Mouse (Mus musculus): ENCODE measurements around the gene Dpagt1. TPM values are rescaled to one million over a fixed set of nuclear protein-coding genes. Genes with fewer than 3 reads are reported as not detected.
"Not testable (repeated sequence)": the region's sequence is repeated elsewhere in the genome, so short reads cannot be mapped to it uniquely, and the experiment has no call there.

The Dpagt1 gene
- polyA plus RNA-seq, 1 experiment from 2014 or later = 39.1 TPM

DNA sequence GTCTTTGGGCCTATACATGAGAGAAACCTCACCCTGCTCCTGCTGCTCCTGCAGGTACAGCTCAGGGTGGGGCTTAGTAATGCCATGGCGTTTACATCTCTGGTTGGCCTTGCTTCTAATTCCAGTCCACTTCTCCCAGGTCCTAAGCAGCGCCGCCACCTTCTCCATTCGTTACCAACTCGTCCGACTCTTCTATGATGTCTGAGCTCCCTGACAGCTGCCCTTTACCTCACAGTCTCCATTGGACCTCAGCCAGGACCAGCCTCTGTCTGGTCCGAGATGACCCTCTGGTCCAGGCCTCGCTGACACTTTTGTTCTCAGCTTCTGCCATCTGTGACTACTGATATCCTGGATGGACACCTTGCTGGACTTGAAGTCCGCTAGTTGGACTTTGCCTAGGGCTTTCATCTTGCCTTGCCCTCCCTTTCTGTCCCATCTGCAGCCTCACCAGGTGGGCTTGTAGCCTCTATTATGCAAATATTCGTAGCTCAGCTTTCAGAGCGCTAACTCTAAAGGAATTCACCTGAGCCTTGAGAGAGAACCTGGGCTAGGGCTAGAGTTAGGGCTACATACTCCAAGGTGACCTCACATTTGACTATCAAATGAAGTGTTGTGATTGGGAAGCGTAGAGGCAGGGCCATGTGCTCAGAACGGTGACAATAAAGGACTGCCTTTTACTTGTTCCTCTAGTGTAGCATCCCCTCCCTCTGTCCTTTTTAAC is 7.3 kb downstream of the Dpagt1 start:
- peaks cover 16% of the 10 kb centered on the region for H3K4me1 ChIP-seq
- no peak overlapping the region for H3K4me2 ChIP-seq (replicated peaks)
- H3K9me3 ChIP-seq = no peaks in the 10 kb centered on the region
- peaks cover 61% of the 10 kb centered on the region for H3K36me3 ChIP-seq
- H3K4me3 ChIP-seq = no peak overlapping the region
- no peaks in the 10 kb centered on the region for H3K27me3 ChIP-seq
- no peak overlapping the region for H3K27ac ChIP-seq
- WGBS = 95% methylated on average over 13 of the region's 13 CpGs
- no peak for ATAC-seq (ENCODE audit: insufficient number of reproducible peaks, insufficient read depth, low FRiP score, low TSS enrichment)
- H3K9ac ChIP-seq = no peak overlapping the region

DNA sequence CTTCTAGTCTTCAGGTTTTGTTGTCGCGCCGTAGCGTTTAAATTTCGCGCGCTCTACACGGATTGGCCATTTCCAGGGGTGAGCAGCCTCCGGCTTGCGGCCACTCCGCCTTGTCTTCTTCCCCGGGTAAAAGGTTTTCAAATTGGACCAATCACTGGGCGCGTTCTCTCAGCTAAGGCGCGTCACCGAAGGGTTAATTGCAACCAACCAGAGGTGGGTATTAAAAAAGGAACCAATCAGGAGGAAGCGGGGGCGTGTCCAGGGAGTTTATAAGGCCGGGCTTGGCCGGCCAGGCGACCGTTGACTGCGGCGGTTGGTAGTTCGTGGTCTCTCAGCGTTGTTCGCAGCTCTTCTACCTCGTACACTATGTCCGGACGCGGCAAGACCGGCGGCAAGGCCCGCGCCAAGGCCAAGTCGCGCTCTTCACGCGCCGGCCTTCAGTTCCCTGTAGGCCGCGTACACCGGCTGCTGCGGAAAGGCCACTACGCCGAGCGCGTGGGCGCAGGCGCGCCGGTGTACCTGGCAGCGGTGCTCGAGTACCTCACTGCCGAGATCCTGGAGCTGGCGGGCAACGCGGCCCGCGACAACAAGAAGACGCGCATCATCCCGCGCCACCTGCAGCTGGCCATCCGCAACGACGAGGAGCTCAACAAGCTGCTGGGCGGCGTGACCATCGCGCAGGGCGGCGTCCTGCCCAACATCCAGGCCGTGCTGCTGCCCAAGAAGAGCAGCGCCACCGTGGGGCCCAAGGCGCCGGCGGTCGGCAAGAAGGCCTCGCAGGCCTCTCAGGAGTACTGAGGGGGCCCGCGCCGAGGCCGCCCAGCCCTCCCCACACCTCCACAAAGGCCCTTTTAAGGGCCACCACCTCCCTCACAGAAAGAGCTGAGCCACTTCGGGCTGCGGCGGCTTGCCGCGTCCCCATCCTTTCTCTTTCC is 8.8 kb downstream of the Dpagt1 start, which contains the start of gene H2afx:
Gene H2afx, plus strand, starts transcription at position 299 of the 935 bp plus-strand sequence.
- H3K9ac ChIP-seq = peak within 1 kb of the TSS; percentile 98
- peak within 1 kb of the TSS; percentile 78 for H3K4me2 ChIP-seq (replicated peaks)
- peak within 1 kb of the TSS; percentile 98 for H3K27ac ChIP-seq
- H3K36me3 ChIP-seq = peaks cover 64% of the 10 kb centered on the region
- peak; percentile 93 for ATAC-seq (ENCODE audit: insufficient number of reproducible peaks, insufficient read depth, low FRiP score, low TSS enrichment)
- peaks cover 15% of the 10 kb centered on the region for H3K4me1 ChIP-seq
- no peaks in the 10 kb centered on the region for H3K9me3 ChIP-seq
- under 1% methylated on average over 91 of the region's 91 CpGs for WGBS
- peak within 1 kb of the TSS; percentile 96 for H3K4me3 ChIP-seq
- H3K27me3 ChIP-seq = no peaks in the 10 kb centered on the region

DNA sequence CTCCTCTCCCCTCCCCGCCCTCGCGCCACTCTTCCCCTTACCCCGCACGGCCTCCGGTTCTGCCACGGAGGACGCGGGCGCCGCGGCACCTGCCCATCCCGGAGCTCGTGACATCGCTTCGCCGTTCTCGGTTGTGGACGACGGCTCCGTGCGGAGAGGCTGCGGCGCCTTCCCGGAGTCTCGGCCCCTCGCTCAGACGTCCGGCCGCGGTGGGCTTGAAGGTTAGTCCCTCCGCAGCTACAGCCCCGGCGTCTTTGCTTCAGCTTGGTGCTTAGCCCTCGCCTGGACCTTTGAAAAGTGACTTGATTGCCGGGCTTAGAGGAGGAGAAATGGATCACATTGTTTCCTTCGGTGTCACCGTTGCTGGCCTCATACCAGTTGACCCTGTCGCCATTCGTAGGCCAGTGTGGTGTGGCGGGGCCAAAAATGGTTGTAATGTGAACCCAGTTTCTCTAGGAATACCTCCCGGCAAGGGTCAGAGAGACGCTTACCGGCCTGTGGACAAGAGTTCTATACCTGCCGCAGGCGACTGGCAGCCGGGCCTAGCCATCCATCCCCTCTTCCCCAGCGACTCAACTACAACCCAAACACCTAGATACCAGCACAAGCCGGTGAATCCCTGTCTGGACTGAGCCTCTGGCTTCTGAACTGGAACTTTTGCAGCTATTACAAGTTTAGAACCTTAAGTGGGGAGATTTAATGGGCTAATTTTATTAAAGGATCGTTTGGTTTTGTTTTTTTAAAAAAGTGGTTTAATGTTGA is 9.7 kb downstream of the Dpagt1 start:
- no peaks in the 10 kb centered on the region for H3K9me3 ChIP-seq
- H3K27me3 ChIP-seq = no peaks in the 10 kb centered on the region
- H3K27ac ChIP-seq = peak overlapping the region; percentile 98
- peak overlapping the region; percentile 96 for H3K4me3 ChIP-seq
- peak overlapping the region; percentile 78 for H3K4me2 ChIP-seq (replicated peaks)
- ATAC-seq (ENCODE audit: insufficient number of reproducible peaks, insufficient read depth, low FRiP score, low TSS enrichment) = no peak
- H3K36me3 ChIP-seq = peaks cover 60% of the 10 kb centered on the region
- peak overlapping the region; percentile 98 for H3K9ac ChIP-seq
- WGBS = under 1% methylated on average over 50 of the region's 50 CpGs
- peaks cover 15% of the 10 kb centered on the region for H3K4me1 ChIP-seq

DNA sequence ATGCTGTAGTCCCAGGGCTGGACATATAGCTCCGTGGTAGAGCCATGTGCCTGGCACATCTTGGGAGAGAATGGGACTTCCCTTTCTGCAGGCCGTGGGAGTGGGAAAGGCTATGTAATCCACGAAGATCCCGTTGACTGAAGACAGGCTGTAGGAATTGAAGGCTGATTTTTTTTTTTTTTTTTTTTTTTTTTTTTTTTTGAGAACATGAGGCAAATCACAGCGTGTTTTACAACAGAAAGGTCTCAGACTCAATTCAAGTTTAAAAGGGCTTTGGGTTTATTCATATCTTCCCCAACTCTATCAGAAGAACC is 10.2 kb downstream of the Dpagt1 start:
- peaks cover 15% of the 10 kb centered on the region for H3K4me1 ChIP-seq
- H3K4me2 ChIP-seq (replicated peaks) = peak overlapping the region; percentile 78
- no peak for ATAC-seq (ENCODE audit: insufficient number of reproducible peaks, insufficient read depth, low FRiP score, low TSS enrichment)
- H3K36me3 ChIP-seq = peaks cover 55% of the 10 kb centered on the region
- H3K9me3 ChIP-seq = no peaks in the 10 kb centered on the region
- WGBS = 3% methylated on average over 5 of the region's 5 CpGs
- peak overlapping the region; percentile 98 for H3K27ac ChIP-seq
- H3K9ac ChIP-seq = peak overlapping the region; percentile 98
- no peaks in the 10 kb centered on the region for H3K27me3 ChIP-seq
- H3K4me3 ChIP-seq = peak overlapping the region; percentile 96

DNA sequence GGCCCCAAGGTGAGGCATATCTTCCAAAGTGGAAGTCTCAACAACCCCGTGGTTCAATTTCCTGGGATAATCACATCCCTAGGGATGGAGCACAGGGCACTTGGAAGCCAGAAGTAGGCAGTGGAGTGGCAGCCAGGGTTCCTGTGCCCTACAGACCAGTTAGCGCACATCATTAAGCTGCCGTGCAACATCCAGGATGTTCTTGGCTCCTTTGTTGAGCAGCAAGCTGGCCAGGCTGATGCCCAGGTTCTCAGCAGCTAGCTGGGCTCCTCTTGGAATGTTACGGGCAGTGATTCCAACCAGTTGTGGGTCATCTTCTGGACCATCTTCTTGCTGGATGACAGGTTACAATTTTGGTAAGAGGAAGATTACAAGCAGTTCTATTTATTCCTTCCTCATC is 10.7 kb downstream of the Dpagt1 start:
- H3K27ac ChIP-seq; H3K27me3 ChIP-seq; H3K9me3 ChIP-seq; ATAC-seq (ENCODE audit: insufficient number of reproducible peaks, insufficient read depth, low FRiP score, low TSS enrichment): not testable (repeated sequence)
- peak overlapping the region; percentile 98 for H3K9ac ChIP-seq
- WGBS = 34% methylated on average over 4 of the region's 4 CpGs
- peak overlapping the region; percentile 78 for H3K4me2 ChIP-seq (replicated peaks)
- peak overlapping the region; percentile 96 for H3K4me3 ChIP-seq
- peaks cover 15% of the 10 kb centered on the region for H3K4me1 ChIP-seq
- peaks cover 55% of the 10 kb centered on the region for H3K36me3 ChIP-seq

DNA sequence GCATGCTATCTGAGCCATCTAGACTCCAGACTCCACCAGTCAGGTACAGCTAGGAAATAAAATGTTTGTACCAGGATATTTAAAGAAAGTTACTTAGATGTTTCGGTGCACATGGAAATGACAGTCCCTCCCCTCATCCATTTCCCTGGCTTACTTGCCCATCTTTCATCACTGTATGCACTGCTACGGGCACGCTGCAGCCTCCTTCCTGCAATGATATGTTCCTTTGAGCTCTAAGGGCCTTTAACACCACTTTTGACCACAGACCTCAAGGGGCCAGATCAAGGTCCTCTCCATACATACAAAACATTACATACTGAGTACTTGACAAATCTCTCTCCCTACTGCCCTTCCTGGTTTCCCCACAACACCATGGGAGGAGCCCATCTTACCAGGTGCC is 11.1 kb downstream of the Dpagt1 start:
- H3K36me3 ChIP-seq = peaks cover 51% of the 10 kb centered on the region
- 68% methylated on average over 3 of the region's 3 CpGs for WGBS
- H3K9me3 ChIP-seq = no peaks in the 10 kb centered on the region
- H3K4me3 ChIP-seq = peak overlapping the region; percentile 96
- no peak for ATAC-seq (ENCODE audit: insufficient number of reproducible peaks, insufficient read depth, low FRiP score, low TSS enrichment)
- H3K27ac ChIP-seq = no peak overlapping the region
- peak overlapping the region; percentile 78 for H3K4me2 ChIP-seq (replicated peaks)
- H3K27me3 ChIP-seq = no peaks in the 10 kb centered on the region
- H3K9ac ChIP-seq = peak overlapping the region; percentile 98
- peaks cover 15% of the 10 kb centered on the region for H3K4me1 ChIP-seq

DNA sequence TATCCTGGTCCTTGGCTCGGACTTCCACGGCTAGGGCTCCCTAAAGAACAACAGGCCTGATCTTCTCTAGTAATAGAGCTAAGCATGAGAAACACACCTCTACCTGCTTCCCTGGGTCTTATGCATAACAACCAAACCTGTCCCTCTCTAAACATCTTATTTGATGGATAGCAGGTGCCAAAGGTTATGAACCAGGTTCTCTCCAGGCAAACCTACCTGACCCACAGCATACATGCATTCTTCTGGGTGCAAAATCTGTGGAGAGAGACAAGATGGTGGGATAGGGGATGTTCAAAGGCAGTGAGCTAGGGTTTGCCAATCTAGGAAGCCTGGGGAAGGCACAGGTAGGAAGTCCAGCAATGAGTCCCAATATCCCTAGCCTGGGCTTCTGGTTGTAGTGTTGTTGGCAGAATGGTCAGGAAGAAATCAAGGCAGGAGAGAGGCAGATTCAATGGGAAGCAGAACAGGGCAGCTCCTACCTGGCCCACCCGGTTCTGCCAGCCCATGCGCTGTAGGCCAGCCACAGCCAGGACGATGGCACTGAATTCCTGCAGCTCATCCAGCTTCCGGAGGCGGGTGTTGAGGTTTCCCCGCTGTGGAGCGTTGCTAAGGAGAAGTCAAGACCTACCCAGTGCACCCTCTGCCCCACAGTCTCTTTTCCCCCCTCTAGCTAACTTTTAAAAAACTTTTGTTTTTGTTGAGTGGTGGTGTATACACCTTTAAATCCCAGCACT is 11.8 kb downstream of the Dpagt1 start:
- H3K4me2 ChIP-seq (replicated peaks) = peak overlapping the region; percentile 78
- peaks cover 17% of the 10 kb centered on the region for H3K4me1 ChIP-seq
- H3K9me3 ChIP-seq = no peaks in the 10 kb centered on the region
- no peaks in the 10 kb centered on the region for H3K27me3 ChIP-seq
- no peak for ATAC-seq (ENCODE audit: insufficient number of reproducible peaks, insufficient read depth, low FRiP score, low TSS enrichment)
- WGBS = 71% methylated on average over 9 of the region's 9 CpGs
- H3K4me3 ChIP-seq = peak overlapping the region; percentile 96; the same call in 1 of the 2 replicates
- H3K9ac ChIP-seq = peak overlapping the region; percentile 98; the same call in 1 of the 2 replicates
- H3K36me3 ChIP-seq = peaks cover 47% of the 10 kb centered on the region
- H3K27ac ChIP-seq = no peak overlapping the region

DNA sequence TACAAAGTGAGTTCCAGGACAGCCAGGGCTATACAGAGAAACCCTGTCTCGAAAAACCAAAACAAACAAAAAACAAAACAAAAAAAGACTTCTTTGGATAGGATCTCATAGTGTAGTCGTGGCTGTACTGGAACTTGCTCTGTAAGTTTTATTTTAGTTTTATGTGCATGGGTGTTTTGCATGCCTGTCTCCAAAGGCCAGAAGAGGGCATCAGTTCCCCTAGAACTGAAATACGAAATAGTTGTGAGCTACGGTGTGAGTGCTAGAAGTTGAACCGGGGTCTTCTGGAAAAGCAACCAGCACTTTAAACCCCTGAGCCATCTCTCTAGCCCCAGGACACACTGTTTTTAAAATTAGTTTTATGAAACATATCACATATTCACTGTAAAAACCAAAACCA is 12.8 kb downstream of the Dpagt1 start:
- 82% methylated on average over 5 of the region's 5 CpGs for WGBS
- Histone ChIP-seq H3K36me3 (peaks cover 37% of the 10 kb centered on the region), H3K4me1 (peaks cover 24% of the 10 kb centered on the region)

DNA sequence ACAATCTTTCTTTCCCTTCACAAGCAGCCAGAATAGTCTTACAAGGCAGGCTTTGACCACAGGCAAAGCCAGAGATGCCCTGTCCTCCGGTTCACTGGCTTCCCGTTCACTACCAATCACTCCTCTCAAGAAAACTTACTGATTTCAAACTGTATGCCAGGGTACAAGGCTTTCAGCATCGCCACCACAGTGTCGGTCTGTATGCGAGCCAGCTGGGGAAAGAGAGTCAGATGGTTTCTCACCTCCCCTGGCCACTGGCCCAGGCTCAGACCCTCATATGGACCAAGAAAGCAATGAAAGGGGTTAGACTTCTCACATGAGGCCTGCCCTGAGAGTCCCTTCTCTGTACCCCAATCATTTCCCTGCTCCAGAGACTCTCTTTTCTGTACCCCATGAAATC is 15.7 kb downstream of the Dpagt1 start:
- no peak overlapping the region for H3K4me2 ChIP-seq (replicated peaks)
- no peaks in the 10 kb centered on the region for H3K9me3 ChIP-seq
- no peak overlapping the region for H3K27ac ChIP-seq
- H3K36me3 ChIP-seq = peaks cover 38% of the 10 kb centered on the region
- H3K4me1 ChIP-seq = peaks cover 27% of the 10 kb centered on the region
- H3K4me3 ChIP-seq = no peak overlapping the region
- 91% methylated on average over 5 of the region's 5 CpGs for WGBS
- no peak for ATAC-seq (ENCODE audit: insufficient number of reproducible peaks, insufficient read depth, low FRiP score, low TSS enrichment)
- no peak overlapping the region for H3K9ac ChIP-seq
- no peaks in the 10 kb centered on the region for H3K27me3 ChIP-seq

More for the DNA sequence above, 12.8 kb downstream of the Dpagt1 start:
- Histone ChIP-seq H3K27ac (no peak overlapping the region), H3K9ac (no peak overlapping the region), H3K27me3 (no peaks in the 10 kb centered on the region), H3K4me2 (replicated peaks) (no peak overlapping the region), H3K4me3 (no peak overlapping the region), H3K9me3 (no peaks in the 10 kb centered on the region)
- no peak for ATAC-seq (ENCODE audit: insufficient number of reproducible peaks, insufficient read depth, low FRiP score, low TSS enrichment)

DNA sequence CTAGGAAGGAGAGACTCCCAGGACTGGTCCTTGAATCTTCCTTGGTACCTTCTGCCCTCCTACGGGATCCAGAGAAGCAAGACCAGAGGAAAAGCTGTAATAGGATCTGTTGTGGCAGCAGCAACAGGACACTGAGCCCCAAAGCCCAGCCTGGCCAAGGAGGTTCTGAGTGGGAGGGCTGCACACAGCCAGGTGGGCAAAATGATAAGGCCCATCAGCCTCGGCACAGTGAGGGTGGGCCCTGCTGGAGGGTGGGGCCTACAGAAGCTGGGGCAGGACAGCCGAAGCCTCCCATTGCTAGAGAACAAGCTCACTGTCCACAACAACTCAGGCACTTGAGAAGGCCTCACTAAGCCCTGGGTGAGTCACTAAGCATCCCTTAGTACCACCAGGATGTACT is 16.4 kb downstream of the Dpagt1 start:
- no peak for ATAC-seq (ENCODE audit: insufficient number of reproducible peaks, insufficient read depth, low FRiP score, low TSS enrichment)
- Histone ChIP-seq H3K4me3 (no peak overlapping the region), H3K9ac (no peak overlapping the region), H3K4me1 (peaks cover 20% of the 10 kb centered on the region), H3K36me3 (peaks cover 39% of the 10 kb centered on the region), H3K9me3 (no peaks in the 10 kb centered on the region), H3K27me3 (no peaks in the 10 kb centered on the region), H3K27ac (no peak overlapping the region), H3K4me2 (replicated peaks) (0 out of 2 replicates have a peak overlapping the region, but pooled peaks have one; percentile 81)
- WGBS = 74% methylated on average over 3 of the region's 3 CpGs

DNA sequence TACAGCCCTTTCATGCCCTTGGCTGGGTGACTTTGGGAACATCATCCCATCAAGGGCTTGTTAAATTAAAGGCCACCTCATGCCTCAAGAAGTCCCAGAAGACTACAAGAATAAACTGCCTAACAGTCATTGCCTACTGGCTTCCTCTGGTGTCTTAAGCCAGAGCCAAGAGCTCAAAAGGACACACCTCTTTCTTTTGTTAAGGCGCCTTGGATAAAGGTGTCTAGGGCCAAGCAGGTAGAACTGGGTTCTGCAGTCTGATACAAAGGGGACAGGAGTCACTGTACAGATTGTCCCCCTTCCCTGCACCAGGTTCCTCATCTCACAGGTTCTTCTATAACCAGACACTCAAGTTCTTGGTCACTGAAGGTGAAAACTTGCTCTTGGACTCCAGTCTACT is 16.8 kb downstream of the Dpagt1 start:
- H3K27ac ChIP-seq = 0 out of 2 replicates have a peak overlapping the region, but pooled peaks have one; percentile 97
- ATAC-seq (ENCODE audit: insufficient number of reproducible peaks, insufficient read depth, low FRiP score, low TSS enrichment) = no peak
- no peaks in the 10 kb centered on the region for H3K27me3 ChIP-seq

More for the DNA sequence above, 16.8 kb downstream of the Dpagt1 start:
- Histone ChIP-seq H3K9me3 (no peaks in the 10 kb centered on the region), H3K4me3 (peak overlapping the region; percentile 81), H3K36me3 (peaks cover 39% of the 10 kb centered on the region), H3K9ac (peak overlapping the region; percentile 84; the same call in 1 of the 2 replicates), H3K4me2 (replicated peaks) (peak overlapping the region; percentile 81), H3K4me1 (peaks cover 16% of the 10 kb centered on the region)
- WGBS = 87% methylated on average over 1 of the region's 1 CpGs

Measured in embryonic facial prominence, embryonic 12.5 days (tissue).